Mouse (Mus musculus) liver, postnatal 0 days (tissue): Measurements from ENCODE around the gene Rtn4r.

Experiments used
- CTCF ChIP-seq: sonication (generic); IDR thresholded peaks from 2 replicates; pipeline ENCODE4 v1.5.1; 2016; ENCODE audit warnings: antibody characterized with exemption, low read depth
- EP300 ChIP-seq: IDR thresholded peaks from 2 replicates; pipeline ENCODE4 v1.6.1; 2016; ENCODE audit warnings: antibody characterized with exemption, low read depth, mild to moderate bottlenecking

DNA sequence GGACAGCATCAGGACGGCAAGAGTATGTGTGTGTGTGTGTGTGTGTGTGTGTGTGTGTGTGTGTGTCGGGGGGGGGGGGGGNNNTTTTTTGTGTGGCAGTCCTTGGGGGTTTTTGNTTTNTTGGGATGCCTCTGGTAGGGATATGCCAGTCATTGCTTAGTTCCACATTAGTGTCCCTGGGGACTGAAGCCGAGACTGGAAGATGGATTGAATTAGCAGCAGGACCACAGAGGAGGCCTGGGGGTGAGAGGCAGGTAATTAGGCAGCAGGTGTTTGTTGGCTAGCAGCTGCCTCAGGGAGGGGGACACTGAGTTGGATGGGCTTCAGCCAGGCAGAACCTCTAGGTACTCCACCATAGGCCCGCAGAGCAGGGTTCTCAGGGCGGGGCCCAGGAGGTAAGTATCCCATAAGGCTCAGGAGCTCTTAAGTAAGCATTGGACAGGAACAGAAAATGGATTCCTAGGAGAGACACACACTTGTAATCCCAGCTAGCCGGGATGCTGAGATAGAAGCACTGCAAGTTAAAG is 18.0 kb downstream of the Rtn4r start:
- TF ChIP-seq EP300 (no peak), CTCF (no peak)
